Mouse (Mus musculus): ENCODE results near the gene Rpl13a. TPM values are rescaled to one million over a fixed set of nuclear protein-coding genes. Genes with fewer than 3 reads are reported as not detected.
A peak's percentile ranks its signal among the peaks of the same experiment; 100 is the strongest.

Rpl13a gene
- polyA plus RNA-seq, 1 experiment from 2014 or later, result 938 TPM

- ATAC-seq, result no peak
- WGBS (ENCODE audit: insufficient replicate concordance), result 65% methylated on average over 5 of the region's 5 CpGs
- Histone ChIP-seq H3K27me3 (ENCODE audit: insufficient read depth, low read length) (no peaks in the 10 kb centered on the region), H3K36me3 (replicated peaks; ENCODE audit: insufficient read depth, low read length) (peaks cover 13% of the 10 kb centered on the region), H3K4me1 (ENCODE audit: insufficient read depth) (peaks cover 4% of the 10 kb centered on the region; the same call in 1 of the 2 replicates), H3K4me3 (ENCODE audit: low read depth, low read length) (no peak overlapping the region), H3K27ac (ENCODE audit: low read depth) (no peak overlapping the region), H3K9ac (replicated peaks) (no peak overlapping the region), H3K9me3 (ENCODE audit: low read length) (no peaks in the 10 kb centered on the region), H3K4me2 (ENCODE audit: low read depth, low read length) (no peak overlapping the region)
- TF ChIP-seq CTCF (IDR thresholded peaks at IDR 0.05; ENCODE audit: low read depth) (no peak), EP300 (IDR thresholded peaks at IDR 0.05; ENCODE audit: low read depth) (no peak)
- no peak for DNase-seq
These were observed 47.5 kb downstream of the Rpl13a start for GRCm38 (mm10) chr7:45081016-45081415.

GRCm38 (mm10) chr7:45079856-45080255 lies 48.7 kb downstream of the Rpl13a start:
- H3K9me3 ChIP-seq (ENCODE audit: low read length), result no peaks in the 10 kb centered on the region
- peaks cover 9% of the 10 kb centered on the region; the same call in 1 of the 2 replicates for H3K4me1 ChIP-seq (ENCODE audit: insufficient read depth)
- H3K36me3 ChIP-seq (replicated peaks; ENCODE audit: insufficient read depth, low read length), result peaks cover 18% of the 10 kb centered on the region
- no peak overlapping the region for H3K4me2 ChIP-seq (ENCODE audit: low read depth, low read length)
- H3K9ac ChIP-seq (replicated peaks), result no peak overlapping the region
- H3K4me3 ChIP-seq (ENCODE audit: low read depth, low read length), result no peak overlapping the region
- WGBS (ENCODE audit: insufficient replicate concordance), result 2% methylated on average over 10 of the region's 10 CpGs
- ATAC-seq (peak; percentile 38; the same call in 1 of the 2 replicates), DNase-seq (peak; percentile 92)
- H3K27me3 ChIP-seq (ENCODE audit: insufficient read depth, low read length), result no peaks in the 10 kb centered on the region
- H3K27ac ChIP-seq (ENCODE audit: low read depth), result no peak overlapping the region
- TF ChIP-seq EP300 (IDR thresholded peaks at IDR 0.05; ENCODE audit: low read depth), result no peak
- TF ChIP-seq CTCF (IDR thresholded peaks at IDR 0.05; ENCODE audit: low read depth), result peak; percentile 97

- DNase-seq (peak; percentile 79), ATAC-seq (0 out of 2 replicates have a peak, but pooled peaks have one; percentile 20)
- TF ChIP-seq CTCF (IDR thresholded peaks at IDR 0.05; ENCODE audit: low read depth), result peak; percentile 90
- TF ChIP-seq EP300 (IDR thresholded peaks at IDR 0.05; ENCODE audit: low read depth), result no peak
- no peaks in the 10 kb centered on the region for H3K9me3 ChIP-seq (ENCODE audit: low read length)
- WGBS (ENCODE audit: insufficient replicate concordance), result 22% methylated on average over 9 of the region's 9 CpGs
- H3K4me2 ChIP-seq (ENCODE audit: low read depth, low read length), result no peak overlapping the region
- no peaks in the 10 kb centered on the region for H3K27me3 ChIP-seq (ENCODE audit: insufficient read depth, low read length)
- no peak overlapping the region for H3K9ac ChIP-seq (replicated peaks)
- H3K27ac ChIP-seq (ENCODE audit: low read depth), result no peak overlapping the region
- H3K4me3 ChIP-seq (ENCODE audit: low read depth, low read length), result no peak overlapping the region
- peaks cover 20% of the 10 kb centered on the region for H3K36me3 ChIP-seq (replicated peaks; ENCODE audit: insufficient read depth, low read length)
- peaks cover 9% of the 10 kb centered on the region; the same call in 1 of the 2 replicates for H3K4me1 ChIP-seq (ENCODE audit: insufficient read depth)
These were observed 50.0 kb downstream of the Rpl13a start for GRCm38 (mm10) chr7:45078513-45078912.

- Histone ChIP-seq H3K9ac (replicated peaks) (no peak overlapping the region), H3K27ac (ENCODE audit: low read depth) (no peak overlapping the region), H3K27me3 (ENCODE audit: insufficient read depth, low read length) (no peaks in the 10 kb centered on the region), H3K4me1 (ENCODE audit: insufficient read depth) (peaks cover 7% of the 10 kb centered on the region; the same call in 1 of the 2 replicates), H3K36me3 (replicated peaks; ENCODE audit: insufficient read depth, low read length) (peaks cover 20% of the 10 kb centered on the region), H3K4me2 (ENCODE audit: low read depth, low read length) (no peak overlapping the region), H3K4me3 (ENCODE audit: low read depth, low read length) (no peak overlapping the region), H3K9me3 (ENCODE audit: low read length) (no peaks in the 10 kb centered on the region)
- 98% methylated on average over 2 of the region's 2 CpGs for WGBS (ENCODE audit: insufficient replicate concordance)
- ATAC-seq (no peak), DNase-seq (no peak)
- TF ChIP-seq EP300 (IDR thresholded peaks at IDR 0.05; ENCODE audit: low read depth) (no peak), CTCF (IDR thresholded peaks at IDR 0.05; ENCODE audit: low read depth) (no peak)
These were observed 50.7 kb downstream of the Rpl13a start for GRCm38 (mm10) chr7:45077829-45078228.

GRCm38 (mm10) chr7:45077322-45077721 lies 51.2 kb downstream of the Rpl13a start:
- TF ChIP-seq EP300 (IDR thresholded peaks at IDR 0.05; ENCODE audit: low read depth), result no peak
- no peak for TF ChIP-seq CTCF (IDR thresholded peaks at IDR 0.05; ENCODE audit: low read depth)
- no peaks in the 10 kb centered on the region for H3K27me3 ChIP-seq (ENCODE audit: insufficient read depth, low read length)
- peaks cover 20% of the 10 kb centered on the region for H3K36me3 ChIP-seq (replicated peaks; ENCODE audit: insufficient read depth, low read length)
- ATAC-seq (no peak), DNase-seq (no peak)
- H3K27ac ChIP-seq (ENCODE audit: low read depth), result no peak overlapping the region
- WGBS (ENCODE audit: insufficient replicate concordance), result 92% methylated on average over 14 of the region's 14 CpGs
- H3K4me1 ChIP-seq (ENCODE audit: insufficient read depth), result 0 out of 2 replicates have a peak, but pooled peaks cover 4% of the 10 kb centered on the region
- no peak overlapping the region for H3K9ac ChIP-seq (replicated peaks)
- no peak overlapping the region for H3K4me2 ChIP-seq (ENCODE audit: low read depth, low read length)
- H3K4me3 ChIP-seq (ENCODE audit: low read depth, low read length), result no peak overlapping the region
- no peaks in the 10 kb centered on the region for H3K9me3 ChIP-seq (ENCODE audit: low read length)

- H3K9ac ChIP-seq (replicated peaks), result no peak overlapping the region
- WGBS (ENCODE audit: insufficient replicate concordance), result 87% methylated on average over 30 of the region's 30 CpGs
- TF ChIP-seq EP300 (IDR thresholded peaks at IDR 0.05; ENCODE audit: low read depth) (no peak), CTCF (IDR thresholded peaks at IDR 0.05; ENCODE audit: low read depth) (no peak)
These were observed 52.1 kb downstream of the Rpl13a start for GRCm38 (mm10) chr7:45076501-45076900.

More at GRCm38 (mm10) chr7:45076501-45076900, 52.1 kb downstream of the Rpl13a start:
- ATAC-seq (no peak), DNase-seq (no peak)
- Histone ChIP-seq H3K4me2 (ENCODE audit: low read depth, low read length) (no peak overlapping the region), H3K27ac (ENCODE audit: low read depth) (no peak overlapping the region), H3K27me3 (ENCODE audit: insufficient read depth, low read length) (no peaks in the 10 kb centered on the region), H3K9me3 (ENCODE audit: low read length) (no peaks in the 10 kb centered on the region), H3K4me1 (ENCODE audit: insufficient read depth) (0 out of 2 replicates have a peak, but pooled peaks cover 4% of the 10 kb centered on the region), H3K4me3 (ENCODE audit: low read depth, low read length) (no peak overlapping the region), H3K36me3 (replicated peaks; ENCODE audit: insufficient read depth, low read length) (peaks cover 20% of the 10 kb centered on the region)

MicroRNA genes within 50 kb of the gene (microRNA counts, 519-probe panel; counts per million panel counts)
- microRNA mmu-miR-150, result 2,359 counts per million, percentile 21 among the panel's probes with 10 or more counts

Small RNA genes within 50 kb of the gene (microRNA-seq; reads per million reads assigned to microRNA genes)
- 102 reads per million, percentile 44 among the genes with 10 or more reads in this experiment for gene Mir150
- 31.2 reads per million, percentile 30 among the genes with 10 or more reads in this experiment for gene Mir5121
- gene Mir7055, result not detected

Other genes starting within 250 kb of the Rpl13a start
- gene Med25, start 236.0 kb downstream of the Rpl13a start, polyA plus RNA-seq (2015; fragmentation: Nextera tagmentation; extraction: Ambion mirVana), result 35.6 and 37.7 TPM in 2 replicates
- gene Fuz, start 232.7 kb downstream of the Rpl13a start, polyA plus RNA-seq (2015; fragmentation: Nextera tagmentation; extraction: Ambion mirVana), result 4.1 and 4.4 TPM in 2 replicates
- gene Ap2a1, start 199.3 kb downstream of the Rpl13a start, polyA plus RNA-seq (2015; fragmentation: Nextera tagmentation; extraction: Ambion mirVana), result 25.6 and 29.5 TPM in 2 replicates
- gene Tsks, start 185.6 kb downstream of the Rpl13a start, polyA plus RNA-seq (2015; fragmentation: Nextera tagmentation; extraction: Ambion mirVana), result 0.06 TPM in 1 of 2 replicates, not detected in the other
- 0.98 and 1.1 TPM in 2 replicates for gene Cpt1c, start 153.9 kb downstream of the Rpl13a start, polyA plus RNA-seq (2015; fragmentation: Nextera tagmentation; extraction: Ambion mirVana)
- 73.2 and 76.8 TPM in 2 replicates for gene Prmt1, start 142.2 kb downstream of the Rpl13a start, polyA plus RNA-seq (2015; fragmentation: Nextera tagmentation; extraction: Ambion mirVana)
- gene Irf3, start 131.1 kb downstream of the Rpl13a start, polyA plus RNA-seq (2015; fragmentation: Nextera tagmentation; extraction: Ambion mirVana), result 35.9 and 38.0 TPM in 2 replicates
- 11.7 and 13.1 TPM in 2 replicates for gene Bcl2l12, start 130.0 kb downstream of the Rpl13a start, polyA plus RNA-seq (2015; fragmentation: Nextera tagmentation; extraction: Ambion mirVana)
- 7.5 and 8.1 TPM in 2 replicates for gene Scaf1, start 112.4 kb downstream of the Rpl13a start, polyA plus RNA-seq (2015; fragmentation: Nextera tagmentation; extraction: Ambion mirVana)
- 25.4 and 31.4 TPM in 2 replicates for gene Rras, start 110.8 kb downstream of the Rpl13a start, polyA plus RNA-seq (2015; fragmentation: Nextera tagmentation; extraction: Ambion mirVana)
- 1.6 and 1.7 TPM in 2 replicates for gene Prr12, start 75.9 kb downstream of the Rpl13a start, polyA plus RNA-seq (2015; fragmentation: Nextera tagmentation; extraction: Ambion mirVana)
- 22.2 and 22.6 TPM in 2 replicates for gene Nosip, start 66.3 kb downstream of the Rpl13a start, polyA plus RNA-seq (2015; fragmentation: Nextera tagmentation; extraction: Ambion mirVana)
- 19.7 and 20.4 TPM in 2 replicates for gene Prrg2, start 66.1 kb downstream of the Rpl13a start, polyA plus RNA-seq (2015; fragmentation: Nextera tagmentation; extraction: Ambion mirVana)
- gene Rcn3, start 36.5 kb downstream of the Rpl13a start, polyA plus RNA-seq (2015; fragmentation: Nextera tagmentation; extraction: Ambion mirVana), result 17.1 and 17.9 TPM in 2 replicates
- gene Fcgrt, start 24.9 kb downstream of the Rpl13a start, polyA plus RNA-seq (2015; fragmentation: Nextera tagmentation; extraction: Ambion mirVana), result 150 and 154 TPM in 2 replicates
- 681 and 696 TPM in 2 replicates for gene Rps11, start 4.3 kb downstream of the Rpl13a start, polyA plus RNA-seq (2015; fragmentation: Nextera tagmentation; extraction: Ambion mirVana)
- gene Gm45713, start 7.5 kb upstream of the Rpl13a start, polyA plus RNA-seq (2015; fragmentation: Nextera tagmentation; extraction: Ambion mirVana), result 0.27 and 0.70 TPM in 2 replicates
- gene Flt3l, start 7.7 kb upstream of the Rpl13a start, polyA plus RNA-seq (2015; fragmentation: Nextera tagmentation; extraction: Ambion mirVana), result 2.0 and 2.3 TPM in 2 replicates
- 37.6 and 37.8 TPM in 2 replicates for gene Pih1d1, start 25.5 kb upstream of the Rpl13a start, polyA plus RNA-seq (2015; fragmentation: Nextera tagmentation; extraction: Ambion mirVana)
- gene Aldh16a1, start 25.8 kb upstream of the Rpl13a start, polyA plus RNA-seq (2015; fragmentation: Nextera tagmentation; extraction: Ambion mirVana), result 26.8 and 29.6 TPM in 2 replicates
- not detected in 2 replicates for gene Slc17a7, start 35.2 kb upstream of the Rpl13a start, polyA plus RNA-seq (2015; fragmentation: Nextera tagmentation; extraction: Ambion mirVana)
- gene Gfy, start 50.8 kb upstream of the Rpl13a start, polyA plus RNA-seq (2015; fragmentation: Nextera tagmentation; extraction: Ambion mirVana), result not detected in 2 replicates
- gene Pth2, start 52.2 kb upstream of the Rpl13a start, polyA plus RNA-seq (2015; fragmentation: Nextera tagmentation; extraction: Ambion mirVana), result not detected in 2 replicates
- 0.06 TPM in 1 of 2 replicates, not detected in the other for gene Ccdc155, start 76.1 kb upstream of the Rpl13a start, polyA plus RNA-seq (2015; fragmentation: Nextera tagmentation; extraction: Ambion mirVana)
- 0.95 and 1.5 TPM in 2 replicates for gene Dkkl1, start 83.4 kb upstream of the Rpl13a start, polyA plus RNA-seq (2015; fragmentation: Nextera tagmentation; extraction: Ambion mirVana)
- 15.5 and 20.2 TPM in 2 replicates for gene Tead2, start 87.0 kb upstream of the Rpl13a start, polyA plus RNA-seq (2015; fragmentation: Nextera tagmentation; extraction: Ambion mirVana)
- 29.8 and 31.8 TPM in 2 replicates for gene Cd37, start 110.4 kb upstream of the Rpl13a start, polyA plus RNA-seq (2015; fragmentation: Nextera tagmentation; extraction: Ambion mirVana)
- 0.46 and 0.49 TPM in 2 replicates for gene Slc6a16, start 112.3 kb upstream of the Rpl13a start, polyA plus RNA-seq (2015; fragmentation: Nextera tagmentation; extraction: Ambion mirVana)
- gene Slc6a21, start 148.8 kb upstream of the Rpl13a start, polyA plus RNA-seq (2015; fragmentation: Nextera tagmentation; extraction: Ambion mirVana), result 0.32 and 0.43 TPM in 2 replicates
- 6.9 and 7.0 TPM in 2 replicates for gene Trpm4, start 205.0 kb upstream of the Rpl13a start, polyA plus RNA-seq (2015; fragmentation: Nextera tagmentation; extraction: Ambion mirVana)
- 0.05 and 0.31 TPM in 2 replicates for gene Hrc, start 206.5 kb upstream of the Rpl13a start, polyA plus RNA-seq (2015; fragmentation: Nextera tagmentation; extraction: Ambion mirVana)
- gene Ppfia3, start 238.3 kb upstream of the Rpl13a start, polyA plus RNA-seq (2015; fragmentation: Nextera tagmentation; extraction: Ambion mirVana), result not detected in 2 replicates
- not detected in 2 replicates for gene Lin7b, start 241.8 kb upstream of the Rpl13a start, polyA plus RNA-seq (2015; fragmentation: Nextera tagmentation; extraction: Ambion mirVana)